In genomic region chr5:30528906-30529305, GRCm38 (mm10) we compare ENCODE assay signal across 27 mouse cellular contexts. TPM values are rescaled to one million over a fixed set of nuclear protein-coding genes. Genes with fewer than 3 reads are reported as not detected.
"Had no signal": no experiment of that assay in that cellular context is flagged by ENCODE, and none has a peak within 500 bp of the region (broad histone marks: within the 10 kb centered on the region; RNA-seq: fewer than 3 reads in every experiment).

No protein-coding gene starts in this region.

- H3K27ac ChIP-seq: midbrain, embryonic 10.5 days; midbrain, embryonic 12.5 days; neural tube, embryonic 13.5 days; neural tube, embryonic 15.5 days had no signal

- H3K9me3 ChIP-seq: midbrain, embryonic 10.5 days; midbrain, embryonic 12.5 days; neural tube, embryonic 13.5 days had no signal

- H3K36me3 ChIP-seq: midbrain, embryonic 10.5 days; midbrain, embryonic 12.5 days; neural tube, embryonic 13.5 days; neural tube, embryonic 15.5 days had no signal

- H3K4me3 ChIP-seq: midbrain, embryonic 10.5 days; midbrain, embryonic 12.5 days; myocyte; neural tube, embryonic 13.5 days; neural tube, embryonic 15.5 days had no signal

- ATAC-seq: midbrain, embryonic 16.5 days had no signal

- H3K27me3 ChIP-seq: neural tube, embryonic 13.5 days; neural tube, embryonic 15.5 days had no signal

- H3K4me1 ChIP-seq: midbrain, embryonic 12.5 days had no signal

- DNase-seq: lung, adult 18-20 months; lung, embryonic 14.5 days; lung, postnatal 10 days; lung, postnatal 4 days; midbrain, embryonic 14.5 days; retina, postnatal 1 day; right cerebral cortex, adult 18-20 months; right cerebral cortex, postnatal 25 days; right cerebral cortex, postnatal 4 days; spleen, adult 18-20 months; thymus, adult 18-20 months; thymus, postnatal 14 days; thymus, postnatal 36 days had no signal

- H3K4me2 ChIP-seq: lung, embryonic 14.5 days; midbrain, embryonic 12.5 days; neural tube, embryonic 13.5 days; neural tube, embryonic 15.5 days had no signal

- H3K9ac ChIP-seq: lung, embryonic 14.5 days; midbrain, embryonic 12.5 days; neural tube, embryonic 13.5 days; neural tube, embryonic 15.5 days had no signal

RNA-seq across cellular contexts. Expression of gene Cib4, which starts 16.7 kb away (rescaled TPM):
- total RNA-seq: megakaryocyte, adult 5-6 weeks; megakaryocyte-erythroid progenitor cell, adult 5-6 weeks had no signal
- polyA plus RNA-seq: lung, embryonic 14.5 days; lung, embryonic 16.5 days; midbrain, embryonic 10.5 days; midbrain, embryonic 12.5 days; midbrain, embryonic 14.5 days; midbrain, embryonic 16.5 days; myocyte; neural tube, embryonic 11.5 days; neural tube, embryonic 13.5 days; neural tube, embryonic 15.5 days; small intestine, adult 2 months; stomach, embryonic 14.5 days; stomach, embryonic 16.5 days; thymus, postnatal 0 days had no signal

RNA-seq across cellular contexts. Expression of gene Kcnk3, which starts 59.1 kb away (rescaled TPM):
- total RNA-seq: megakaryocyte, adult 5-6 weeks; megakaryocyte-erythroid progenitor cell, adult 5-6 weeks had no signal
